Mouse (Mus musculus) cerebellum, adult 9-10 months (tissue): ENCODE measurements around the gene Mtmr12.

Experiments
- DNase-seq: peaks from one replicate; pipeline ENCODE4 v3.0.0; 2022

Gene Mtmr12

DNA sequence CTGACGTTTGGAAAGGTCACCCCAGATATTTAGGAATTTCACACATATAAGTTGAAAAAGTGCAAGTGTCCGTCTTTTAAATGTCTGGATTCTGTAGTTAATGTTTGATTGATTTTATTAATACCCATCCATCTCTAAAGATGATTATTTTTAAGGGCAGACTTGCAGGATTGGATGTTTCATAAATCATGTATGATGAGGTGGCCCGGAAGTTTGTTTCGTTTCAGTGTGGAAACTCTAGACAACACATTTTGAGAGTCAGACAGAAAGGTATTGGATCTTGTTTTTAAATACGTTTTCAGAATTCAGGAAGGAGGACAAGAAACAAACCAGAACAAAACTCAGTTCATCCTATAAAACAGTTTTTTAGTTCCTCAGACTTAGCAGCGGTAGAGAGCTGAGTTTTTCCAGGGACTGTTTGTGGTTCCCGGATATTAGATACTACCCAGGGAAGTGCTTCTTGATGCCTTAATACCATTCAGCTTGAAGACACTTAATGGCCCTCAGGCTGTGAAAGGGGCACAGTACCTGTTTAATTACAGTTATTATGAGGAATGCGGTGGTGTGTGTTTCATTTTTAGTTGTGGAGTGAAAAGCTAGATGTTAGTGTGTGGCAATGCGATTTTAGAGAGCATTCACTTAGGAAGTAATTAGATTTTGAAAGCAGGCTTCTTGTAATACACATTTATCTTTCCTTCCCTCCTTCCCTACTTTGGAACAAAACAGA is 118.0 kb downstream of the Mtmr12 start:
- DNase-seq, result no peak
